Mouse (Mus musculus): ENCODE results near the gene Rbfox3.

DNA sequence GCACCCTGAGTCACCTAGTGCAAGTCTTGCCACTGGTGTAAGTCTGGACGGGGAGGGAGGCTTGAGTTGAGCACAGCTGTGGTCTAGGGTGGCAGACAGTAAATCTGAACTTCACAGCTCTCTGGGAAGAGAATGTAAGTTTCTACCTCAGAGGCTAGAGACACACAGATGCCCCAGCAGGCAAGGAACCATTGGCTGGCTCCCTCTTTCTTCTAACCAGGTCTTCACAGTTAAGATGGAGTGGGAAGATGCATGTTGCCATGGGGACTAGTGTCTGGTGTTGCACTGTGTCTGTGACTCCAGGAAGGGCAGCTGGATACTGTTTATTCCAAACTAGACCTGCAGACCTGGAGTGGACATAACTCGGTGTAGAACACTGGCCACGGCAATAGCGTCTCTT lies 348.6 kb downstream of the Rbfox3 start:
- no peak for TF ChIP-seq CTCF (IDR thresholded peaks at IDR 0.05; ENCODE audit: extremely low read depth, insufficient read length, insufficient replicate concordance, low read depth, low read length)
- no peak for TF ChIP-seq POLR2A (IDR thresholded peaks at IDR 0.05; ENCODE audit: low read depth, low read length)

Measured in small intestine, adult 2 months (tissue).